Comparison of ENCODE assay signal across 40 mouse cellular contexts in the genomic region with DNA sequence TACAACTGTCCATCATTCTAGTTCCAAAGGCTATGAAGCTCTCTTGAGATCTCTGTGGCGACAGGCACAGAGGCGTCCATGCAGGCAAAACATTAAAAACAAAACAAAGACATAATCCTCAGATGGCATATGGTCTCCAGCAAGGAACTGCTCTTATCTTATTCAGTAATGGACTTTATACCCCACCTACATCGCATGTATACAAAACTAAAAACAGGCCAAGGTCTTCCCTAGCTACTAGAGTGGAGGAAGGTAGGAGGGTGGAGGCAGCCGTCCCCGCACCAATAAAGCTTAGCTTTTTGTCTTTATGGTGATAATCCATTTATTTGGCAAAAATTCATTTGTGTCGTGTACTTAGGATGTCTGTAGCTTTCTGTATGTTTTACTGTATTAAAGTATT. TPM values are rescaled to one million over a fixed set of nuclear protein-coding genes. Genes with fewer than 3 reads are reported as not detected.
"Had no signal": no experiment of that assay in that cellular context is flagged by ENCODE, and none has a peak within 500 bp of the region (broad histone marks: within the 10 kb centered on the region; RNA-seq: fewer than 3 reads in every experiment).

No protein-coding gene starts in this region.

- H3K9me3 ChIP-seq: heart, embryonic 10.5 days; heart, embryonic 12.5 days; heart, embryonic 13.5 days; heart, embryonic 15.5 days; hindbrain, embryonic 10.5 days; hindbrain, embryonic 12.5 days; hindbrain, embryonic 13.5 days; hindbrain, embryonic 15.5 days; kidney, embryonic 15.5 days had no signal

- DNase-seq: heart, postnatal 10 days; heart, postnatal 14 days; heart, postnatal 36 days; heart, postnatal 4 days; kidney, adult 11 months; kidney, adult 18-20 months; kidney, adult 2 months; kidney, adult 8-10 months; kidney, postnatal 10 days; kidney, postnatal 14 days; kidney, postnatal 25 days; kidney, postnatal 36 days; kidney, postnatal 4 days; layer of hippocampus, adult 9-11 months; layer of hippocampus, postnatal 36 days had no signal

- ATAC-seq: hindbrain, embryonic 16.5 days; hindbrain, postnatal 0 days; inflammation-experienced regulatory T-cells, adult 6 months had no signal

- H3K4me3 ChIP-seq: heart, embryonic 10.5 days; heart, embryonic 12.5 days; heart, embryonic 13.5 days; heart, embryonic 15.5 days; hindbrain, embryonic 10.5 days; hindbrain, embryonic 12.5 days; hindbrain, embryonic 13.5 days; hindbrain, embryonic 15.5 days; kidney, embryonic 15.5 days; layer of hippocampus, adult 2 months; left cerebral cortex, adult 2 months had no signal

- H3K27me3 ChIP-seq: heart, embryonic 12.5 days; heart, embryonic 13.5 days; heart, embryonic 15.5 days; hindbrain, embryonic 12.5 days; hindbrain, embryonic 13.5 days; hindbrain, embryonic 15.5 days; kidney, embryonic 15.5 days had no signal

- H3K4me2 ChIP-seq: heart, embryonic 11.5 days; heart, embryonic 12.5 days; heart, embryonic 13.5 days; heart, embryonic 15.5 days; hindbrain, embryonic 12.5 days; hindbrain, embryonic 13.5 days; hindbrain, embryonic 14.5 days; hindbrain, embryonic 15.5 days; kidney, embryonic 15.5 days had no signal

- H3K9ac ChIP-seq: heart, embryonic 12.5 days; heart, embryonic 13.5 days; heart, embryonic 15.5 days; hindbrain, embryonic 12.5 days; hindbrain, embryonic 13.5 days; hindbrain, embryonic 14.5 days; hindbrain, embryonic 15.5 days; kidney, embryonic 15.5 days had no signal

- H3K27ac ChIP-seq: heart, embryonic 10.5 days; heart, embryonic 13.5 days; heart, embryonic 15.5 days; hindbrain, embryonic 10.5 days; hindbrain, embryonic 12.5 days; hindbrain, embryonic 13.5 days; hindbrain, embryonic 14.5 days; hindbrain, embryonic 15.5 days; hindbrain, postnatal 0 days; kidney, embryonic 15.5 days; kidney, postnatal 0 days; layer of hippocampus, adult 2 months; left cerebral cortex, adult 2 months had no signal

- H3K36me3 ChIP-seq: heart, embryonic 10.5 days; heart, embryonic 12.5 days; heart, embryonic 13.5 days; heart, embryonic 15.5 days; hindbrain, embryonic 10.5 days; hindbrain, embryonic 12.5 days; hindbrain, embryonic 13.5 days; hindbrain, embryonic 15.5 days; kidney, embryonic 15.5 days had no signal

RNA-seq across cellular contexts. Expression of a gene that starts 6.4 kb away (rescaled TPM):
- polyA plus RNA-seq: heart, embryonic 10.5 days; heart, embryonic 11.5 days; heart, embryonic 12.5 days; heart, embryonic 13.5 days; heart, embryonic 14.5 days; heart, embryonic 15.5 days; heart, embryonic 16.5 days; heart, postnatal 0 days; hindbrain, embryonic 10.5 days; hindbrain, embryonic 11.5 days; hindbrain, embryonic 12.5 days; hindbrain, embryonic 14.5 days; hindbrain, embryonic 15.5 days; hindbrain, embryonic 16.5 days; hindbrain, postnatal 0 days; inflammation-experienced regulatory T-cells, adult 6 months; intestine, embryonic 14.5 days; kidney, adult 2 months; kidney, embryonic 14.5 days; kidney, embryonic 15.5 days; kidney, embryonic 16.5 days; kidney, postnatal 0 days; large intestine, adult 2 months had no signal
